Mouse (Mus musculus) layer of hippocampus, postnatal 36 days (tissue): ENCODE results near the gene Hfe2. TPM values are rescaled to one million over a fixed set of nuclear protein-coding genes. Genes with fewer than 3 reads are reported as not detected.
"Not testable (repeated sequence)": the region's sequence is repeated elsewhere in the genome, so short reads cannot be mapped to it uniquely, and the experiment has no call there.

Source experiments
- DNase-seq, 2 experiments: peaks; one replicate each; pipeline ENCODE4 v3.0.0; 2022
- total RNA-seq, 2 experiments: library from RNA; stranded (reverse); gene quantifications; 2 replicates each; pipeline ENCODE4 v1.2.3; 2021

The Hfe2 gene
- total RNA-seq = under 1 TPM in 1 of 2 experiments, not detected in 1; 0.25 TPM

DNA sequence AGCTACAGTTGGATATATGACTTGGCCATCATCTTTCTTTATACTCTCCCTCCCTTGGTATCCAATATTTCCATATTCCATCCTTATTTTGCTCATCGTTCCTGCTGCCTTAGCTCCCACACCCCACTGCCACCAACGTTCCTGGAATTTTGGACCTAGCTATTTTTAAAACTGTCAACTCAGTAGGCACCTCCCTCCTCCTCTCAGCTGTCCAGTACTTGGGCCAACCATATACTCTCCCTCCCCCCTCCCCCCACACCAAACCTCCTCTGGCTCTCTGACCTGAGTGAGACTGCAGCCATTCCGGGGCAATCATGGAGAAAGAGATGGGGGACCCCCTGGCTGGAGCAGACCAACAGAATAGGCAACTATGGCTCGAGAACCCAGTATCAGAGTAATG lies at the start of gene Hfe2:
Gene Hfe2 (plus strand): TSS at position 259 of the 400 bp plus-strand sequence.
- DNase-seq = no peak

DNA sequence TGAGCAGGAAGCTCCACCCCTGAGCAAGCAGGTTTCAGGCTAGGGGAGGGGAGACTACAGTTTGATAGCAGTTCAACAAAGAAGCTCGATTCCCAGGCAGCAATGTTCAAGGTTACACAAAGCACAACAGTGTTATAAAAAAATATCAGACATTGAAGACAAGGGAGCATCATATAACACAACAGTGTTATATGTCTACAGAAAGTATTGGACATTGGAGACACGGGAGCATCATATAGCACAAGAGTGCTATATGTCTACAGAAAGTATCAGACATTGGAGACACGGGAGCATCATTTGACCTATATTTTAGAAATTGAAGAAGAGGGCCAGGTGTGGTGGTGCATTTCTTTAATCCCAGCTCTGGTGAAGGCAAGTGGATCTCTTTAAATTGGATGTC lies 47.9 kb upstream of the Hfe2 start:
- no peak for DNase-seq

DNA sequence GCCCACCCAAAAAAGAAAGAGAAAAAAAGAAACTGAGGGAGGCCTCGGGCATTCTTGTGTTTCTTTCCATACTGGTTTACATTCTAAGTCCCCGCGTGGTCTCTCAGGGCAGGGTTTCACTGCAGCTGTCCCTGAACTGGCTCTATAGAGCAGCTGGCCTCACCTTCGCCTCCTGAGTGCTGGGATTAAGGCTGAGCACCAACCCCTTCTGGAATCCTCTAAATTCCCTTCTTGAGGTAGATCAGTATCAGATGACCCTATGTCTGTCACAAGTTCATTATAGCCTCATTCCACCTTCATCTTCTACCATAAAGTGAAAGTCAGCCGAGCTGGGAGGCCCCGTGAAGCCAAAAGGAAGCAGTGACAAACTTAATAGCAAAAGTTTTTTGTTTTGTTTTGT lies 47.4 kb upstream of the Hfe2 start:
- no peak for DNase-seq

DNA sequence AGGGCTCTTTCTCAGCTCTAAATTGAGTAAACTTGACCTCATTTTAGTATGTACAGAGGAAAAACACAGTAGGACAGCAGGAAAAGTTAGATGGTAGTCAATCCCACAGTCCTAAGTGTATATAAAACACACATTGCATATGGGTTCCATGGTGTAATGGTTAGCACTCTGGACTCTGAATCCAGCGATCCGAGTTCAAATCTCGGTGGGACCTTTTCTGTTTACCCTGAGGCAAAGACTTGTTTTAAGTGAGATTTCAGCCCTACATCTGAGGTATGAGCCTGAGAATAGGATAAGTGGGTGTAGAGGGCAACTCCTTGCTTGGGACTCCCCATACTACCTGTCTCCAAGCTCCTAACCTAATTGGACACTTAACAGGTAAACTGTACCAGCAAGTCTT lies 45.7 kb upstream of the Hfe2 start:
- DNase-seq = no peak

DNA sequence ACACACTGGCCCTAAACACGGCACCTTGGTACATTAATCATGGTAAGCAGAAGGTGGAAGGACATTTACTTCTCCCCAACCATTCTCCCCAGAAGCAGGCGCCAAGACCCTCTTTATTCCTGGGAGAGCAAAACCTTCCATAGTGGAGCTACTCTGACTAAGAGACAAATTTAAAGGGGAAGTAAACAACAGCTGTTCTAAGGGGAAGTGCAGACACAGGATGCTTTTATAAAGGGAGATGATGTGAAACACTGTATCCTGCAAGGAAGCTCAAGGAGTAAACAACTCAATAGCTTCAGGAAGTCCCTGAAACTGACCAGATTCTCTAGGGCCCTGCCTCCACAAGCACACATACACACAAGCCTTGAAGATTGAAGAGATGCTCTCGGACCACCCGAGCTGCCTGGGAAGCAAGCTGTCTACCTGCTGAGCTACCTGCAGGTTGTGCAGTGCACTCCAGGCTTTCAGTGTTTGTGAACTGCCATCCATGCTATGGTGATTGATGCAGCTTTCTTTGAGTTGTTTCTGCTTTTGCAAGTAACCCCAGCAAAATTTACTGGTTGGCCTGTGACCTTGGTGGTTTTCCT lies 44.2 kb upstream of the Hfe2 start:
- DNase-seq = no peak

DNA sequence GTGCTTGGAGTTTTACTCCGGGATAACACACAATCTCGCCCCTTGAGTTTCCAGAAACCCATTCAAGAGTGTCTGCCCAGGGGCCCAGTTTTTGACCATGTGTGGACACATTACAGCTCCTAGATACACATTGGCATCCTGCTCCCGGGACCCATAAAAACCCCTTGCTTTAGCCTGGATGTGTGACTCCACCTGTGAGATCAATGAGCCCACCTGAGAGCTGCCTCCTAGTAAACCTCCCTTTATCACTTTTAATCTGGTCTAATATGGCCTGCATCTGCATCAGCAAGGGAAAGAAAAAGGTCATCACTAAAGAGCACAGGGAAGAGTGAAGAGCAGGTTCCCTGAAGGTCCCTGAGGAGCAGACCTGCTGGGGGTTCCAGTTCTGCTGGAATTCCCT lies 43.1 kb upstream of the Hfe2 start:
- DNase-seq = no peak

DNA sequence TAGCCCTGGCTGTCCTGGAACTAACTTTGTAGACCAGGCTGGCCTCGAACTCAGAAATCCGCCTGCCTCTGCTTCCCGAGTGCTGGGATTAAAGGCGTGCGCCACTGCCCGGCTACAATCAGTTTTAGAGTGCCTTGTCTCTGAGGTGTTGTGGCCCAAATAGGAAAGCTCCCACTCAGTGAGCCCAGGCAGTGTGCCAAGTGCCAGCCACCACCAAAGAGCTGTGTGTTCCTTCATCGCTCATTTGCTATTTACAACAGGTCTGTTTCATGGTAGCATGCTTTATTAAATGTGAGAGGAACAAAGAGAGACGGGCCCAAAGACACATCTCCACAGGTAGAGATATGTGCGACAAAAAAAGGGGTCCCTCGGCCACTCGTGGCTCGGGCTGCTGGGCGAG lies 42.5 kb upstream of the Hfe2 start:
- DNase-seq = no peak

DNA sequence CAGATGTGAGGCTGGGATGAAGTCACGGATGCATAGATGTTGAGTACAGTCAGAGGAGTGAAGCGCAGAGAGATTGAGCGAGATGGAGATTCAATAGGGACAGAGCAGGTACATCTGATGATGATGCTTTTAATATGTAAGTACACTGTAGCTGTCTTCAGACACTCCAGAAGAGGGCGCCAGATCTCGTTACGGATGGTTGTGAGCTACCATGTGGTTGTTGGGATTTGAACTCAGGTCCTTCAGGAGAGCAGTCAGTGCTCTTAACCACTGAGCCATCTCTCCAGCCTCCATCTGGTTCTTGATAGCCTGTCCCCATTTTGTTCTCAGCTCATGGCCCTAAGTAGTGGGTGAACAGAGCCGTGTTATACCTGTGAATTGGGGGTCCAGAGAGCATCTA lies 41.9 kb upstream of the Hfe2 start:
- not testable (repeated sequence) for DNase-seq

DNA sequence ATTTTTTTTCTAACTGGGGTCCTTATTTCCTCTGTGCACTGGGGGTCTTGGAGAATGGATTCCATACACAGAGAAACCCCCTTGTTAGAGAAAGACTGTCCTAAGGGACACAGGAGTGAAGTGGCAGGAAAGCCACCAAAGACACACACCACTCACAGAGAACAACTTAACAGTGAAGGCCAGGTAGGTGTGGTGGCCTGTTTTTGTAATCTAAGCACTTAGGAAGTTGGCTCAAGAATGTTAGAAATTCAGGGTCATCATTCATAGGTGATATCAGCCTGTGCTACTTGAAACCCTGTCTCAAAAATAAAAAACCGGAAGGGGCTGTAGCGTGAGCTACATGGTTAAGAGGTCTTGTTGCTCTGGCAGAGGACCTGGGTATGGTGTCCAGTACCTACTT lies 41.0 kb upstream of the Hfe2 start:
- DNase-seq = no peak

DNA sequence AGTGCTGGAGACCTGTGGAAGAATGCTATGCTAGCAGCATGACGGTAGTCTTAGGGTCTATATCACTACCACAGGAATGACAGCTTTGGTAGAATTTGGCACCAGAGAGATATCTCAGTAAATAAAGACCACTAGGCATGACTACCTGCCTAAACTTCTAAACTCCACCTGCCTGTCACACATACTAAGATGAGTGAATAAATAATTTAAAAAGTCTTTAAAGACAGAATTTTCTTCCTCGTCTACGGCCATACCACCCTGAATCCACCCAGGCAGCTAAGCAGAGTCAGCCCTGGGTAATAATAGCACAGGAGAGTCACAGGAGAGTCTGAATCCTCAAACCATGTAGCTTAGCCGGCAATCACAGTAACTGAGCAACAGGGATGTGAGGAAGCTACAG lies 40.1 kb upstream of the Hfe2 start:
- DNase-seq = no peak

DNA sequence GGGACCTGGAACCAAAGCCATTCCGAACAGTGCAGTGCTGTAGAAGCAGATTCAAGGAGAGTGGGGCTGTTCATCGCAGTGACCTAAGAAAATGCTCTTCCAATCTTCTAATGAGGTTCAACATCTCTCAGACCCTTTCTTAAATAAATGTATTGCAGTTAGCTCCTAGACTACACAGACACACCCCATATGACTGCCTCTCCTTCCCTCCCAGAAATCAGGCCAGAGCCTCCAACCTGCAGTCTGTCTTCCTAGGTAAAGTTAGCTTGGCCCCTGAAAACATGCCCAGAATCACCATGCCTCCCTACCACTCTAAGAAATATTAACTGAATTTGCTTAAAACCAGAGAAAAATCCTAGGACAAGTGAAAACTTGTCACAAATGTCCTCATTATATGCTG lies 39.6 kb upstream of the Hfe2 start:
- no peak for DNase-seq

DNA sequence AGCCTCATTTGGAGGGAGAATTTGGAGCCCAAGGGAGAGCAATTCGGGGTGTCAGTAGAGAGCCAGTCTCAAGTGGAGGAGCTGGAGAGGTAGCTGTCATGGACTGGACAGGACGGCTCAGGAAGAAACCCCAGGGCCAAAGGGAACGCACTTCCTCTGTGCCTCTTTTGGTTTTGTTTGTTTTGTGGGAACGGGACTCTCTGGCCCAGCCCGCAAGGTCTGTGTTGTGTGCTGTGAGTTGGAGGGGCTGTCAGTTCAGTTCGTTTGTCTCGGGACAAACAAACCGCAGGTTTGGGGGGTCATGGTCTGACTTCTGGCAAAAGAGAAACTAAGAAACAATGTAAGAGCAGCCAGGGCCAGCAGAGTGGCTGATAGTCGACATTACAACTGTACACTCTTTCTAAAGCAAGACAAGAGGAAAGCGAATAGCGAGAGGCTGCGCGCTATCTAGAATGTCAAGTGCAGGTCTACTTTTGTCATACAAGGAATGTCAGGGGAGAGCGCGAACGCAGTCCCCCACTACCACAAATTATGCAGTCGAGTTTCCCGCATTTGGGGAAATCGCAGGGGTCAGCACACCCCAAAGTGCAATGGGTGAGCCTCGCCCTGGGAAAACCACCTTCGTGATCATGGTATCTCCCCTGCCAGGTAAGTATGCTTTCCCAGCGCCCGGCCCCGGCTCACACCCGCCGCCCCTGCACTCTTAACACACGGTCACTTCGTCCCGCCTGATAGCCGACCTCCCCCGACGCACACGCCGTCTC lies 38.7 kb upstream of the Hfe2 start:
- not testable (repeated sequence) for DNase-seq

DNA sequence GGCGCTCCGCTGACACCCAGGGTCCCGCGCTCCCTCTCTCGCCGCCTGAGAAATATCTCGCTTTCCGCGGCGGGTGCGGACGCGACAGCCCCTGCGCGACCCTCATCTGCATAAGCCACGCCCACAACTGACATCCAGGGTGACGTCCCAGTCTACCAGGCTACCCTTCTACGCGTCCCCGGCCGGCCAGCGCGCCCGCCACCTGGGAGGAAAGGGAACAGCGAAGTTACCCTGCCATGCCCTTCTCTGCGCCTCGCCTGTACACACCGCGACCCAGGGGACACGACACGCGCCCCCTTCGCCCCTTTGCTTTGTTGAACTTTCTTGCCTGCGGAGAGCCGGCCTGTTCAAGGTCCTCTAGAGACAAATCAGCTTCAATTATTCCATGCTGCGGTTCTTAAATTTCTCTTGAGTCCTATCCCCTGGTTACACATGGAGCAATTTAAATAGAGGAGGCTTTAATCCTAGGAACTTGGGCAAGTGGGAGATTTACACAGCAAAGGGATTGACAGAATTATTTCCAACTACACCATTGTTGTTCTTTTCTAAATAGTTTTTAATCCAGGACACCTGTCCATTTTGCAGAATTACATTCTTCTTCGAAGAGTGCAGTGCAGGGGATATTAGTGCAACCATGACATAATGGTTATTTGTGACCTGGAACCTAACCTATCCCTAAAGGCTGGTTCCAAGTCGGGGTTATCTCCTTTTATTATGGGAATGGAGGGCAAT lies 38.0 kb upstream of the Hfe2 start:
- not testable (repeated sequence) for DNase-seq

DNA sequence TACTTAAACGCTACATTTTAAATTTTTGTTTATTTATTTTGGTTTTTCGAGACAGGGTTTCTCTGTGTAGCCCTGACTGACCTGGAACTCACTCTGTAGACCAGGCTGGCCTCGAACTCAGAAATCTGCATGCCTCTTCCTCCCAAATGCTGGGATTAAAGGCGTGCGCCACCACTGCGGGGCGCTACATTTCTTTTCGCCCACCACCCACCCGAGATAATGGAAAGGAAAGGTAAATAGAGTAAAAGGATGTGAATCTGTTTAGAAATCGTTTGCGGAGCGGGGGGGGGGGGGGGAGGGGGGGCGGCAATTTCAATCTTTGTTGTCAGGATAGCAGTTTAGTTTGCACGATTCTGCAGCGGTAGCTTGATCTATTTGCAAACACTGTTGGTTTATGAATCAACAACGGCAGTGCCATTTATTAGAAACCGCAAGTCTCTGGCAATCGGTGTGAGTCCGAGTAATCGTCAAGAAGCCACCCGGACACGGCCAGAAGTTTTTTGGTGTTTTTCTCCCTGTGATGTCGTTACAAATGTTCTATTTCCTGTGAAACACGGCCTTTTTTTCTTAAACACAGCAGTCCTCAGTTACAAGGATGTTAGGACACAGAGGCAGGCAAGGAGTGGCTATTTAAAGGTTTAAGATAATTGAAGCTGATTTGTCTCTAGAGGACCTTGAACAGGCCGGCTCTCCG lies 37.2 kb upstream of the Hfe2 start:
- no peak for DNase-seq

DNA sequence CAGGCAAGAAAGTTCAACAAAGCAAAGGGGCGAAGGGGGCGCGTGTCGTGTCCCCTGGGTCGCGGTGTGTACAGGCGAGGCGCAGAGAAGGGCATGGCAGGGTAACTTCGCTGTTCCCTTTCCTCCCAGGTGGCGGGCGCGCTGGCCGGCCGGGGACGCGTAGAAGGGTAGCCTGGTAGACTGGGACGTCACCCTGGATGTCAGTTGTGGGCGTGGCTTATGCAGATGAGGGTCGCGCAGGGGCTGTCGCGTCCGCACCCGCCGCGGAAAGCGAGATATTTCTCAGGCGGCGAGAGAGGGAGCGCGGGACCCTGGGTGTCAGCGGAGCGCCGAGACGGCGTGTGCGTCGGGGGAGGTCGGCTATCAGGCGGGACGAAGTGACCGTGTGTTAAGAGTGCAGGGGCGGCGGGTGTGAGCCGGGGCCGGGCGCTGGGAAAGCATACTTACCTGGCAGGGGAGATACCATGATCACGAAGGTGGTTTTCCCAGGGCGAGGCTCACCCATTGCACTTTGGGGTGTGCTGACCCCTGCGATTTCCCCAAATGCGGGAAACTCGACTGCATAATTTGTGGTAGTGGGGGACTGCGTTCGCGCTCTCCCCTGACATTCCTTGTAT lies 36.6 kb upstream of the Hfe2 start:
- not testable (repeated sequence) for DNase-seq

DNA sequence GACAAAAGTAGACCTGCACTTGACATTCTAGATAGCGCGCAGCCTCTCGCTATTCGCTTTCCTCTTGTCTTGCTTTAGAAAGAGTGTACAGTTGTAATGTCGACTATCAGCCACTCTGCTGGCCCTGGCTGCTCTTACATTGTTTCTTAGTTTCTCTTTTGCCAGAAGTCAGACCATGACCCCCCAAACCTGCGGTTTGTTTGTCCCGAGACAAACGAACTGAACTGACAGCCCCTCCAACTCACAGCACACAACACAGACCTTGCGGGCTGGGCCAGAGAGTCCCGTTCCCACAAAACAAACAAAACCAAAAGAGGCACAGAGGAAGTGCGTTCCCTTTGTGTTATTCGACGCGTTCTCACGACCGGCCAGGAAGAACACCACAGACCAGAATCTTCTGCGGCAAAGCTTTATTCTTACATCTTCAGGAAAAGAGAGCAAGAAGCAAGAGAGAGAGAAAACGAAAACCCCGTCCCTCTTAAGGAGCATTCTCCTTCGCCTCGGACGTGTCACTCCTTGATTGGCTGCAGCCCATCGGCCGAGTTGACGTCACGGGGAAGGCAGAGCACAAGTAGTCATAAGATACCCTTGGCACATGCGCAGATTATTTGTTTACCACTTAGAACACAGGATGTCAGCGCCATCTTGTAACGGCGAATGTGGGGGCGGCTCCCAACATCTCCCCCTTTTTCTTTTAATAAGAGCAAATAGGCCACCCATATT lies 35.9 kb upstream of the Hfe2 start:
- not testable (repeated sequence) for DNase-seq

DNA sequence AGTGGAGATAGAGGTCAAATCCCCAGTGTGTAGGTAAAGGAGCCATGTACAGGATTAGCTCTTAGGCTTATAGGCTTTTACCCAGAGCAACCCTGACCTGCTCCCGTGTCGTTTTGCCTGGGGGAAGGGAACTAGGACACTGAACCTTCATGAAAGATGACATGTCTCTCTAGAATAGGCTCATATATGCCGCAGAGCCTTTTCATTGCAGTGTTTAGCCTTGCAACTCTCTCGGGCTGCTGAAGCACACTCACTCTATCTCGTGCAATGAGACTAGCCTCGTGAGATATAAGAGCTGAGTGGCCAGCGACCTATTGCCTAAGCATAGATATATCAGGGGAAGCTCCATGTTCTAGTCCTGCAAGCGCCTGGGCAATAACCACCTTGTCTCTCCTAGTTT lies 35.3 kb upstream of the Hfe2 start:
- DNase-seq = not testable (repeated sequence)

DNA sequence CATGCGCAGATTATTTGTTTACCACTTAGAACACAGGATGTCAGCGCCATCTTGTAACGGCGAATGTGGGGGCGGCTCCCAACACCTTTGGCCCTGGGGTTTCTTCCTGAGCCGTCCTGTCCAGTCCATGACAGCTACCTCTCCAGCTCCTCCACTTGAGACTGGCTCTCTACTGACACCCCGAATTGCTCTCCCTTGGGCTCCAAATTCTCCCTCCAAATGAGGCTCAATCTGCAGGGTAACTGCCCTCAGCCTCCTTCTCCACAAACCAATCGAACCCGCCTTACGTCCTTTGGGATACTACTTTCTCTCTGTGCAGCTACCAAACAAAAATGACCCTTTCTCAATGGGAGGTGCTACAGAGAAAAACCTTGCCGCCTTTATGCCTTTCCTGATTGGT lies 30.5 kb upstream of the Hfe2 start:
- DNase-seq = not testable (repeated sequence)

DNA sequence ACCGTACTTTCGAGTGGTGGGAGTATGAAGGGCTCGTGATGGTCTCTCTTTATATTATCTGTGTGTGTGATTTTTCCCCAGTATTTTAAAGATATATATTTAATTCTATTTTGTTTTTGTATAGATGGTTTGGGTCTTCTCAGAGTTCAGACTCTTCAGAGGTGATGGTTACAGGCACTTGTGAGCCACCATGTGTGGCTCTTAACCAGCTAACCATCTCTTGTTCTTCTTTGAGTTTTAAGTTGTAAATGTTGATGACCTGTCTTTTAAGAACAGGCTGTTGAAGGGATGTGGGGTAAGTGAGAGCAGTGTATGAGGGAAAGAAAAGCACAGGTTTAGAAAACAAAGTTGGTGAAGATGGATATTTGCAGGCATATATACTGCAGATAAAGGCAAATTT lies 30.1 kb upstream of the Hfe2 start:
- DNase-seq = no peak

DNA sequence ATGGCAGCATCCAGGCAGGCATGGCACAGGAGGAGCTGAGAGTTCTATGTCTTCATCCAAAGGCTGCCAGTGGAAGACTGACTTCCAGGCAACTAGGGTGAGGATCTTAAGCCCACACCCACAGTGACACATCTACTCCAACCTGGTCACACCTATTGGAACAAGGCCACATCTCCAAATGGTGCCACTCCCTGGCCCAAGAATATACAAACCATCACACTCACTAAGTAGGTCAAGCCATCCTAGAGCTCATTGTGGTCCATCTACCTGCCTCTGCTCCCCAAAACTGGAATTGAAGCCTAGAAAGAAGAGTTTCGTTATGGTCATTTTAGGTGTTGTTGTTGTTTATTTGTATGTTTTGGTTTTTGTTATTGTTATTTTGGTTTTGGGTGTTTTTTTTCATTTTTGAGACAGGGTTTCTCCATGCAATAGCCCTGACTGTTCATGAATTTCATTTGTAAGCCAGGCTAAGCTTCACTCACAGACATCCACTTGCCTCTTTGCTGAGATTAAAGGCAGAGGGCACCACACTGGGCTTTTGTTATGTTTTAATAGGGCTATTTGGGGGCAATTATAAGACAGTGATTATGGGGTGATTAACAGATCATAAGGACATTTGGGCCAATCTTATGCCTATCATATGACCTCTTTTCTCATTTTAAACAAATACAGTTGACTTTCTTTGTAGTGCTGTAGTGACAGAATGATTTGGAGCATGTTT lies 29.3 kb upstream of the Hfe2 start:
- DNase-seq = no peak

DNA sequence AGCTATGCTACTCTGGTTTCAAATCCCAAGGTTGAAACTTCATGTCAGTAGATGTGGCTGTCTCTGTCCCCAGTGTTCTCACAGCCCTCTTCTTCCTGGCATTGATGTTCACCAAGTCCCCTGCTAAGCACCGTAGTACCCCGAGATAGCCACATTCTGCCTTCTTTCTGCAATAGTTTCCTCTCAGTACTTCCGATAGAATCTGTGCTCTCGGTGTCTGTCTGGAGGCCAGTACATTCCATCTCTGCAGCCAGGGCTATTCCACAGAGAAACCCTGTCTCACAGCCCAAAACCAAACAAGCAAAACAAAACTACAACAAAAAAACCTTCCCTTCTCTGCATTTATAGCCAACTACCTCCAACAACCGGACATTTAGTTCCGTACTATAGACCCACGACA lies 28.8 kb upstream of the Hfe2 start:
- no peak for DNase-seq
